Mouse (Mus musculus): ENCODE results near the gene Ptprk.

Gene Ptprk

DNA sequence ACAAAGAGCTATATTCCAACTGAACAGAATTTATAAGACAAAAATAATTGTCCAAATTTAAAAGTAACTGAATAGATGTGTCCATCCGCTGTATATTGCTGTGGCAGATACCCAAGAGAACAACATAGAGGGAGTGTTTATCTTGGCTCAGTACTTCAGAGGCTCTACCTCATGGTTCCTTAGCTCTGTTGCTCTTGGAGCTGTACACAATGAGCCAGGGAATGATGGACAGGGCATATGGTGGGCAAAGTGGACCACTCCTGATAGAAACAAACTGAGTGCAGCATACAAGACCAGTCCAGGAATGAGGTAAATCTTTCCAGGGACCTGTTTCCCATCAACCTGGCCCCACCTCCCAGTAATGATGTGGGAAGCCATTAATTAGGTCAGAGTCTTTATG lies 468.1 kb downstream of the Ptprk start:
- no peak for DNase-seq (ENCODE audit: low spot score in 2 of 2)

DNA sequence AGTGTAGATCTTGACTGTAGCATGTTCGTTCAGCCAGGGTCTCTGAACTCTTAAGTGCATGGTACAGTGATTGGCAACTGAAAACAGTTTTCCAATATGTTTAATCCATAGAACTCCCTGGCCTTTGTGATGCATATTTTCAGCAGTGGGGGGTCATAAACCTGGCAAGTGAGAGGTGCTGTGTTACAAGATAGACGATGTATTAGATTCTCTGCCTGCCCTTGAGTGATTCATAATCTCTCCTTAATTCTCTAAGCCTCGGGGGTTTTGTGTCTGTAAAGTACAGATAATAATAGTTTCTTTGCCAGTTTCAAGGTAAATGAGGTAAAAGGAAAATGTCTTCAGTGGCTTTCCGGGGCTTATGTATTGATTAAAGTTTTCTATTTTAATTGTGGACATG lies 475.9 kb downstream of the Ptprk start:
- no peak for DNase-seq (ENCODE audit: low spot score in 2 of 2)

DNA sequence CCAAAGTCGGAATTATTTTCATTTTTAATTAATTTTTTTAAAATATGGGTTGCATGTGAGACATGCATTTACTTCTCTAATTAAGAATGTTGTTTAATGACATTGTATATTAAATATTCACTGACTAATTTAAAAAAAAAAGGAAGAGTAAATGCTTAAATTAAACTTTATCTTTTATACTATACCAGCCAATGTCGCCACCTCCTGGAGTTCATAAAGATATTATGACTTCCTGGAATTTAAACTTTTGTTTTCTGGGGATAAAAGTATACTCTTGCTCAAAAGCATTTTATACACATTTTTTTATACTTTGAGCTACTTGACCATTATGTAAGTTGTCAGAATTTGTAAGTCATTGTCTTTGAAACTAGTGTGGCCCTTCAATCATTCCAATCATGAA lies 477.4 kb downstream of the Ptprk start:
- no peak for DNase-seq (ENCODE audit: low spot score in 2 of 2)

DNA sequence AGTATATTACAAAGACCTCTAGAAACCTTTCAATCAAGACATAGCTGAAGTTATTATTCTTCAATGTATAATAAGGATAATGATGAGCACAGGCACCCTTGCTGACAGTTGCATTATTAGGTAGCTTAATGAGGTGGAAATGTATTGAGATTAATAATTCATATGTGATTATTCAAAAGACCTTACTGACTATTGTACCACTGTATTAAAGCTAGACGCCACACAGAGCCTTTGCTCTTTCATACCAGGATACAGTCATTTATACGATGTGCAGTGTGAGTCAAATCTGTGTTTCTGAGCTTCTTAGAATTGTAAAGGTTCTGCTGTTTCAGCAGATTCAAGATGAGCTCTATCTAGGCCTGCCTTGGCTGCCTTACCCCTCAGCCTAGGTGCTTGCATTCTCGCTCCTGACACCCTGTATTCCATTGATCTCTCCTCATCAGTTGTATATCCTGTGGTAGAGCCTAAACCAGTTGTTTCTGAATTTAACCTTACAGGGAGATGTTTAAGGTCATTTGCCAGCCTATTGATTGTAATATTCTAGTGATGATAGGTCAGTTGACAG lies 489.6 kb downstream of the Ptprk start:
- DNase-seq (ENCODE audit: low spot score in 2 of 2) = no peak

DNA sequence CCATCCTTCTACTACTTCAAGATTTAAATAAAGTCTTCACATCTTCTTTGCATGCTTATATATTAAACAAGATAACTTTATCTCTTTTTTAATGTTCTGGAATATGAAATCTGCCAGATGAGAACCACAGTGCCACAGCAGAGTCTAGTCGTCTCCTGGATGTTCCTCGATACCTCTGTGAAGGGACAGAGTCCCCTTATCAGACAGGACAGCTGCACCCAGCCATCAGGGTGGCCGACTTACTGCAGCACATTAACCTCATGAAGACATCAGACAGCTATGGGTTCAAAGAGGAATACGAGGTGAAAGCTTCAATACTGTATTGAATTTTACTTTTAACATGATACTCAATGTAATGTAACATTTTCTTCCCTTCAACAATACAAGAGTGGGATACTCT lies 491.8 kb downstream of the Ptprk start:
- no peak for DNase-seq (ENCODE audit: low spot score in 2 of 2)

DNA sequence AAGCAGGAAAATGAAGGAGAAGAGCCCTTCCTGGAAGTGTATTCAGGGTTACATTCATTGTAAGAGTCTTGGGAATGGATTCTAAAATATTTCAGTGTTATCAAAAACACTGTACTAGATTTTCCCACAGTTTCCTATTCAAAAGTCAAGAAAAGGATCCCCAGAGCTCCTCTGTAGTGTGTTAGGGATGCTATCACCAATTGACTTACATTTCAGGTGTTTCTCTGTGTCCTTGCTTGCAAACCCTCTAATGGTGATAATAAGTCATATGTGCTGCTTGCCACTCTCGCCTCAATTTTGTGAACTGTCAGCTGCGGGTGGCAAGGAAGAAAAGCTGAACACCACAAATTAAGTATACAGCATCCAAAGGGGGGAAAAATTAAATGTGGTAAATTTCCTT lies 492.2 kb downstream of the Ptprk start:
- no peak for DNase-seq (ENCODE audit: low spot score in 2 of 2)

DNA sequence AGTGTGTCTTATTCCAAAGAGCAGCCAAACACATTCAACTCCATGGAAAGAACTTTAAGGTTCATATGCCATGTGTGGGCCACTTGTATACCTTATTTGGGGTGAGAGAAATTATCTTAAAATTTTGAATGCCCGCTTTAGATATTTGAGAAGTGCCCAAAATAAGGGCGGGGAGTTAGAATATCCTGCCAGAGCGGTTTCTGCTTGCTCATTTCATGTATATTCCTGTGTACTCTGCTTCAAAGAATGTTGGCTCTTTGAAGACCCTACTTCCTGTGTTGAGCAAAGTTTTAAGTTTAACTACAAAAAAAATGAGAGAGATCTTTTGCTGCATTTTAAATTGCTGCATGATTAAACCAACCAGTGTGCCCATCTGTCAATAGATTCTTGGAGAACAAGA lies 492.8 kb downstream of the Ptprk start:
- no peak for DNase-seq (ENCODE audit: low spot score in 2 of 2)

DNA sequence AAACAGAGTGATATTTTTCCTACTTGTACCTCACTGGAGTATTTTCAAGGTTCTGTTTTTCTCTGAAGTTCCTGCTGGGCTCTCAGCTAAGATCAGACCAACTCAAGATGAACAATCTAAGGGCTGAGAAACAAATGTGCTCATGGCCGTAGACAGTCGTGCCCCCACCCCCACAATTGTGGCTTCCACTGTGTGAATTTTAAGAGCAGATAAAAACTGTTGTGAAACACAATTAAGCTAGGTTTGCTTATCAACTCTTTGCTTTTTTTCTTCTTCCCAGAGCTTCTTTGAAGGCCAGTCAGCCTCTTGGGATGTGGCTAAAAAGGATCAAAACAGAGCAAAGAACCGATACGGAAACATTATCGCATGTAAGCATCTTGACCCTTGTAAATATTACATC lies 493.4 kb downstream of the Ptprk start:
- DNase-seq (ENCODE audit: low spot score in 2 of 2) = no peak

DNA sequence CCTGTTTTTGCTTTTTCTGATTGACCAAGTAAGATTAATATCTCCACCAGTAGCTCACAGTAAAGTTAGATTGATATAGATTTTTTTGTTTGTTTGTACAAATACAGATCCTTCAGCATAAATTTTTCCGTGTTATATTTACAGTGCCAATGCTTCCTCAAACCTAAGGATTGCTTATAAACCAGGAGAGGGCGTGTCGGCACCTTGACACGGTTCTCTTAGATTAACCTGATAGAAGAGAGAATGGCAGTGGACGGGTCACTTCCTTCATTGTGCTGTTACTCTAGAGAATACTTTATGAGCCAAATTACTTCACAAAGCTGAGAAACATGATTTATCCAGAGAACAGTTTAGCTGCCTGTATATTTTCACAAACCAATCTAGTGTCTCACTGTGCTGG lies 505.0 kb downstream of the Ptprk start:
- DNase-seq (ENCODE audit: low spot score in 2 of 2) = no peak

DNA sequence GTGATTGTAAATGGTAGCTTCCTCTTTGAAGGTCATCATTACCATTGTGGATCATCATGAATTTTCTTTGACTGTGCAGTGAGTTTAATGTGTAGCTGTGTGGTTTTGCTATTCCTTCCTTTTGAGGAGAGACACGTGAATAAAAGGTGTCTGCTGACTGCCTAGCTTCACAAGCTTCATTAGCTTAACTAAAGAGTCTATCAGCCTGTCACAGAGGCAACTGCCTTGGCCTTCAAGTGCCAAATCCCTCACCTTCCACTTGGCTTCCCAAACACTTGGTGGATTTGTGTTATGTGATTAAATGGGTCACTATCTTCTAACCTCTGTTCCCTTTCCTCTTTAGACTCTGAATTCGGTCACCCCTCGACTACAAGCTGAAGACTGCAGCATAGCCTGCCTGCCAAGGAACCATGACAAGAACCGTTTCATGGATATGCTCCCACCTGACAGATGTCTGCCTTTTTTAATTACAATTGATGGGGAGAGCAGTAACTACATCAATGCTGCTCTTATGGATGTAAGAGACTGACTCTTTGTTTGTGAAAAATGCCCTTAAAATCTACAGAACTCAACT lies 512.0 kb downstream of the Ptprk start:
- no peak for DNase-seq (ENCODE audit: low spot score in 2 of 2)

DNA sequence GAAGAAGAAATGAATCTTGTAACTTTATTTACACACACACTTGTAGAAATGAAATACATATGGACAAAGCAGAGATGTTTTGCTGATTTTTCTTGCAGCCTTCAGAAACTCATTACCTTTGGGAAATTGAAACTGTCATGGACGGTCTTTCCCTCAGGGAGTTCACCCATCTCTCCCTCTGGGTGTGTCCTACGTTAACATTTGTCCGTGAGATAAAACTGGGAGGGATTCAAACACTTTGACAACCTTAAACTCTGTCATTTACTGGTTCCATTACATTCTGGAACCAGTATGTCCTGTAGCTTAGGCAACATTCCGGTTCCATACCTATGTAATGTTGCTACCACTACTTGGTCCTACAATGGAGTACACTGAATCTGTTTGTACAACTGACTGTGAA lies 513.8 kb downstream of the Ptprk start:
- no peak for DNase-seq (ENCODE audit: low spot score in 2 of 2)

DNA sequence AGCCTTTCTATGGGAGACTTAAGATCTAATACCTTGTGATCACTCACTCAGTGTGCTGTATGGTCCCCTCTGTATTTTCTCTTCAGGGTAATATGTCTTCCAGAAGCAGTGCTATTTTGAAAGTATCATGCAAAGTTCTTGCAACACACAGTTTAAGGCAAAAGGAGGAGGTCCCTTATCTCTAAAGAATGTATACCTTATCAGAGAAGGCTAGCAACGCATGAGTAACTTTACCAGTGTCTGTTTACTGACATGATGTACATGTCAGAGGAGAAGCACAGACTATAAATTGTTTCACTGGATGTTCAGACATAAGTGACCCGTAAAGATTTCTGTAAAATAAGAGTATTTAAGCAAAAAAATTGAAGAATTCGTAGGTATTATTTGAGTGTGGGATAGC lies 516.2 kb downstream of the Ptprk start:
- no peak for DNase-seq (ENCODE audit: low spot score in 2 of 2)

DNA sequence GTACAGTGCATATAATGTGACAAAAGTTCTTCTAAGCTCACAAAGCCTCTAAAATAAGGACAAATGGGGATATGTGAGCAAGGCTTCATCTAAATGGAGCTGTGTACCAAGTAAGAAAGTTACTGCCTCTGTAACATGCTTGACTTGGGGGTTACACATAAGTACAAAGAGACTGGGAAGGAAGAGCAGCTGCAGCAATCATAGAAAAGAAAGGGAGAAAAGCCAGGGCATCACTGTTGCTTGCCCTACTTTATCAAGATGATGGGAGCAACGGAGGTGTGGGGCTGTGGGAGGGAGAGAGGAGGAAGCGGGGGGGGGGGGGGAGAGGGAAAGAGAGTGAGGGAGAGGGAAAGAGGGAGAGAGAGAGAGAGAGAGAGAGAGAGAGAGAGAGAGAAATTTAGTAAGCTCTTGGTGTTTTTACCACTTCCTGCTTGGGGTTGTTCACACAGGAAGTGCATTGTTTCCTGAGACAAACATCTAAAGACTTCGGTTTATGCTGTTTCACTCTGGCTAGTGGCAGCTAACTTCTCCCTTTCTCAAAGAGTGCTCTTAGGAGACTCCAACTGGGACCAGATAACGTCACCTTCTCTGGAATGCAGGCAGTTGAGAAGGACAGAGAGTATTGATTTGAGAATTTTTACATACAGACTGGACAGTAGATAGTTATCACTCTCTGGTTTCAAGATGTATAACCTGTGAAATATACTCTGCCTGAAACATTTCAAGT lies 519.1 kb downstream of the Ptprk start:
- no peak for DNase-seq (ENCODE audit: low spot score in 2 of 2)

DNA sequence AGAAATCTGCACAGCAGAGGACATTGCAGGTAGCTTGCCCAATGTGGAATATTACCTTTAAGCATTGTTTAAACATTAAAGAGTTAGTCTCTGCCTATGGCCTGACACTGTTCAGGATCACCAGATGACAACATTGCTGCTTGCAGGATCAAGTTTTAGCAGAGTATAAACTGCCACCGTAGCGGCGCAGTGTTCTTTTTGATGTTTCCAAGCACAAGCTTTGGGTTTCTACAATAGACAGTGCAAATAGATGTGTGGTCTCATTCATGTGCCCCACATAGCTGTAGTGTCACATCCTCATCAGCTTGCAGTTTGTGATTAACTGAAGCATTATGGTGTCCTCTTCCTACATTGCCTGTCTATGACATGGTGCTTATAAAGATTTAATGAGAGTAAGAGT lies 522.3 kb downstream of the Ptprk start:
- no peak for DNase-seq (ENCODE audit: low spot score in 2 of 2)

DNA sequence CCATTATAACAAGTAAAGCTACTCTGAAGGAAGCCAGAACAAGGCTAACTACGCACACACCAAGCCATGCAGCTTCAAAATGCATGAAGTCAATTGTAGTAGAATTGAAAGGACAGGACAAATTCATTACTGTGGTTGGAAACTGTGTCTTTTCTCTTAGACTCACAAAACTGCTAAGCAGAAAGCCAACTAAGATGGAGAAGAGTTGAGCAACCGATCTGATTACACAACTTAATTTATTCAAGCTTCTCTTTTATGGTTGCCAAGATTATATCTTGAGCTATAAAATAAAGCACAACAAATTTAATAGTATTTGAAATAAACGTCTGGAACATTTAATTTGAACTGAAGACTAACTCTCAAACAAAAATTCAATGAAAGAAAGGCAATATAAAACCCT lies 534.5 kb downstream of the Ptprk start:
- no peak for DNase-seq (ENCODE audit: low spot score in 2 of 2)

DNA sequence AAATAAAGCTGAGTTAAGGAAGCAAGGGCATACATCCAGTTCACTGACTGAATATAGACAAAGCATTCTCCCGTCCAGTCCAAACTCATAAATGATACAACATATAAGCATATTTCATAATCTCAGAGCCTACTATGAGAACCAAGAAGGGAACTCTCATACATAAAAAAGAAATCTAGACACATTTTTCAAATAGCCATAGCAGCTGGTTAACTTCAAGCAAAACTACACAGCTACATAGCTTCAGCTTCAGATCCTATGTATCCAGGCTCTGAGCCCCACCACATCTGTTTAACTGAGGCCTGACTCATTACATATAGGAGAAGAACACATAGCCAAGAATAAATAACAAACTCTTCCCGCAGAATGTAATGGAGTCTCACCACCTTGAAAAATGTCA lies 539.8 kb downstream of the Ptprk start:
- no peak for DNase-seq (ENCODE audit: low spot score in 2 of 2)

DNA sequence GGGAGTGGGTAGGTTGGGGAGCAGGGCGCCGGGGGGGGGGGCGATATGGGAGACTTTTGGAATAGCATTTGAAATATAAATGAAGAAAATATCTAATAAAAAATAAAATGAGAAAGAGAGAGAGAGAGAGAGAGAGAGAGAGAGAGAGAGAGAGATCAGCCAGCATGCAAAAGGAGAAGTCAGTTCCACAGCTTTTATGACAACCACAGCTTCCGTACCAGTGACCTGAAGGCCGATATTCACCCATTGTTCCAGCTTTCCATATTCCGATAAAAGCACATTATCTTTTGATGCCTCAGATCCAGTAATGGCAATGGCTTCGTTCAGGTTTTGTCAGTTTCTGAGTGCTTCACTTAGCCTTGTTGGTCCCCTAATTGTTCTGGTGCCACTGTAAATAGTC lies 542.6 kb downstream of the Ptprk start:
- DNase-seq (ENCODE audit: low spot score in 2 of 2) = no peak

DNA sequence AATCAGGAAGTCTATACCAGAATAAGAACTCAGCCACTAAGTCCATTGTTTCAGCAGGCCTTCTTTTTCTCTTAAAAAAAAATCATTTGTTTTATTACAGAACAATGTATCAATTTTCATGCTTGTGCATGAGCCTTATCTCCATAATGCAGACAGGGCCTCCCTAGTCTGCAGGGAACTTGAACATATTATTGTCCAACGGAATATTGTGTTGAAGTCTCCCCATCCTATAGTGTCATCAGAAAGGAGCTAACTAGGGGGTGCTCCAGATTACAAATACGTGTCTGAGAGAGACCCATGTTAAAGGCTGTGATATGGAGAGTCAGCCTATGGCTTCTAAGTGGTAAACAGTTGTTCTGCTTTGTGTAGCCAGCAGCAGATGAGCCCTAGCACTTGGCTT lies 543.4 kb downstream of the Ptprk start:
- DNase-seq (ENCODE audit: low spot score in 2 of 2) = no peak

DNA sequence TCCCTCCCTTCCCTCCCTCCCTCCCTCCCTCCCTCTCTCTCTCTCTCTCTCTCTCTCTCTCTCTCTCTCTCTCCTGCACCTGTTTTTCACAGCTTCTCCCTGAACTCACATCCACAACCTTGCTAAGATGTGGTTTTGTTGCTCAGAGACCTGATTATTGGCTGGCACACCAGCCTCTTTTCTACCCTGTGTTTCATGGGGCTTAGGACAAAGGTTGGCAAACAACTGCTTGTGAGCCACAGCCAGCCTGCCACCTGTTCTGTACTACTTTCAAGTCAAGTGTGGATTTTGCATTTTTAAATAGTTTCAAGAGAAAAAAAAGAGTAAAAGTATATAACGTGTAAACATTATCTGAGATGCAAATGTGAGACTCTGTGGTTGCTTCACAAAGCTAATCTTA lies 544.8 kb downstream of the Ptprk start:
- no peak for DNase-seq (ENCODE audit: low spot score in 2 of 2)

DNA sequence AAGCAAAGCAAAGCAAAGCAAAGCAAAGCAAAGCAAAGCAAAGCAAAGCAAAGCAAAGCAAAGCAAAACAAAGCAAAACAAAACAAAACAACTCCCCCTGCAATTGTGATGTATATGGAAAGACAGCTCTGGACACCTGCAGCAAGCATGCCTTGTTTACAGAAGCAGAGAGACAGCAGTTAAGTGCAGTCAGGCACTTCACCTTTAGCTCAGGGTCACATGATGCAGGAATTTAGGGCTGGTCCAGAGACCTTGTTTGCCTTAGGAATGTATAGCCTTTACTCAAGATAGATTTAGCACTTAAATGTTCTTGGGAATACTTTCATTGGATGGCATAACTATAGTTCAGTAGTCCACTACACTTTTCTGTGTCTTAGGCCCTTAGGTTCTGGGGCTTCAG lies 561.5 kb downstream of the Ptprk start:
- no peak for DNase-seq (ENCODE audit: low spot score in 2 of 2)

DNA sequence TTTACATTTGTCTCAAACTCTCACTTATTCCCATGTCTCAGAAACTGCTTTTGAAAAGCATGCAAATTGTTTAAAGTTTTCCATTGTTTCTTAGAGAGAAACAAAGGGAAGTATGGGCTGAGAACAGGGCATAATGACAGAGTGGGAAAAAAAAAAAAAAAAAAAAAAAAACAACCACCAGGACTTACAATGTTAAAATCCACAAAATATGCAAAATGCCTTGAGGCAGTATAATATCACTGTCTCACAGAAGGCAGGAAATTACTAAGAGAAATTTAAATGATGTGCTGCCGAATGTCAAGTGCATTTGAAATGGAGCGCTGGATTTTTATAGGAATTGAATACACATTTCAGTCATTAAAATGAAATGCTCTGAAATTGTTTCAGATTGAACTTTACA lies 567.3 kb downstream of the Ptprk start:
- no peak for DNase-seq (ENCODE audit: low spot score in 2 of 2)
